Mouse (Mus musculus): ENCODE data around the gene Arv1. TPM values are rescaled to one million over a fixed set of nuclear protein-coding genes. Genes with fewer than 3 reads are reported as not detected.

The Arv1 gene
- total RNA-seq, 2 experiments from 2014 or later: 5.2 to 5.7 TPM

GRCm38 (mm10) chr8:124720938-124721861 lies 739 bp upstream of the Arv1 start:
- DNase-seq: no peak
- intact Hi-C loops (cut with DNase I): no loop called here

DNA sequence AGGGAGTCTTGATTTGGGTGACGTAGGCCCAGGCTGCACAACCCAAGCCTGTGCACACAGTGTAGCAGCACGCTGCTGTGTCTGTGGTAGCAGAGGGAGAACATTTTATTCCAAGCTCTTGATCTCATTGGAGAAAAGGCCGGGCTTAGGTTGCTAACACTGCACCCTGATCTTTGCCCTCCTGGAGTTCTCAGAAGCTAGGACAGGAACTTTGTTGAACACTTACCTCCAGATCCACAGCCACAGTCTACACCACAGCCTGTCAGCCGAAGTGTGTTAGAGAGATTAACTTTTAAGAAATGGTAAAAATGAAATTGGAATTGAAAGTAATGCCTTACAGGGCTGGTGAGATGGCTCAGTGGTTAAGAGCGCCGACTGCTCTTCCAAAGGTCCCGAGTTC lies 2.4 kb downstream of the Arv1 start:
- intact Hi-C loops (cut with DNase I): no loop called here
- no peak for DNase-seq

DNA sequence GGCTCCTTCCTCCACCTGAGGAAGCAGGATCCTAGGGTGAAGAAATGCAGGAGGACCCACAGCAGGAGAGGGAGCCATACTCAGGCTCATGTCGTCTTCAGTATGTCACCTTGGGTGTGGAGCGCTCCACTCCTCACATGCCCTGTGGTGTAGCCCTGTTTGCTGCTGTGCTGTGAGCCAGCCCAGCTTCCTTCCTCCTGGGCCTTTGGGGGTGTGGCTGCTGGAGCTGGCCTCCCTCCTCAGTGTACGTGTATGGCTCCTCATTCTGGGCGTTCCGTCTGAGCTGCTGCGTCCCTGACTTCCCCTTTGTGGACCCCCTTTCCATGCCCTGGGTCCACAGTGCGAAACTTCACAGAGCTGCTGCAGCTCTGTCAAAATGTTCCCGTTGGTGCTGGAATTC lies 10.9 kb downstream of the Arv1 start:
- DNase-seq: no peak
- intact Hi-C loops (cut with DNase I): no loop called here

GRCm38 (mm10) chr8:124735371-124735911 lies 13.5 kb downstream of the Arv1 start:
- DNase-seq: no peak
- intact Hi-C loops (cut with DNase I): loop anchor here (5.0 kb wide), 2 partner anchors 42 to 92 kb away; no protein-coding TSS in a partner anchor

- intact Hi-C loops (cut with DNase I): loop anchor here (5.0 kb wide), 2 partner anchors 38 to 88 kb away; no protein-coding TSS in a partner anchor
- peak in 1 of 2 experiments; percentile 30 for DNase-seq
Measured at GRCm38 (mm10) chr8:124739268-124739667, 17.3 kb downstream of the Arv1 start.

- DNase-seq: no peak
- intact Hi-C loops (cut with DNase I): no loop called here
Measured at GRCm38 (mm10) chr8:124746661-124747060, 24.7 kb downstream of the Arv1 start.

DNA sequence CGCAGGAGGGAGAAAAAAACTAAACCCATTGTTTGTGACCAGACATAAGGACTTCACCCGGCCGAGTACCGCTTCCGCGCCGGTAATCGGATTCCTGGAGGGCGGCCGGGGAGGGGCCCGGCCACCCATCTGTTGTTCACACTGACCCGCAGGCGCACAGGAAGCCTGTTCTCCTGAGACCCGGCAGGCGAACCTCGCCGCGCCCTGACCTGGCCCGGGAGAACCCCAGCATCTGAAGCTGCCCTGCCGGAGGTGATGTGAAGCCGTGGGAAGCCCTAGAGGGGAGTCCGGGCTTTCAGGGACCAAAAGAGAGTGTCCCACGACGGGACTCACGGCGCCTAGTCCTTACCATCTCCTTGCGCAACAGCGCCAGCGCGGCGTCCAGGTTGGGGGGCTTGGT lies 29.3 kb downstream of the Arv1 start:
- DNase-seq: peak; percentile 16 to 37
- intact Hi-C loops (cut with DNase I): no loop called here

DNA sequence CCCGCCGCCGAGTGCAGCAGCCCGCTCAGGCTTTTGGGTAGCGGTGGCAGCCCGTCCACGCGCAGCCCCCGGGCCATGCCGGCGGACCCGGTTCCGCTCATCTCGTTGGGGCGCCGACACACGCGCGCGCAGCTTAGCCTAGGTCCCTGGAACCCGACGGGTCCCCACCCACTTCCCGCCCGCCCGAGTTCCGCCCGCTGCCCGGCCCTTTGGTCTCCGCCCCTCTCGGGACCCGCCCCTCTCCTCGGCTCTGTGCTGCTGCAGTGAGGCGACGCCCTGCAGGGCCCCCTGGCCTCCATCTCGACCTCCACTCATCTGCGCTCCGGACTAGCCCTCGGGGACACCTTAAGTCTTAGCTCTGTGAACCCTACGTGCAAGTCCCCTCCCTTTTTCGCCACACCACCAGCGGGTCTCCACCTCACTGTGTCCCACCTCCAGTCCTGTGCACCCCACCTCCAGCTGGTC lies 29.8 kb downstream of the Arv1 start, which contains the start of gene Fam89a:
Fam89a (minus strand) TSS at position 124 of the 465 bp plus-strand sequence.
- intact Hi-C loops (cut with DNase I): no loop called here
- DNase-seq: peak; percentile 48 to 54

DNA sequence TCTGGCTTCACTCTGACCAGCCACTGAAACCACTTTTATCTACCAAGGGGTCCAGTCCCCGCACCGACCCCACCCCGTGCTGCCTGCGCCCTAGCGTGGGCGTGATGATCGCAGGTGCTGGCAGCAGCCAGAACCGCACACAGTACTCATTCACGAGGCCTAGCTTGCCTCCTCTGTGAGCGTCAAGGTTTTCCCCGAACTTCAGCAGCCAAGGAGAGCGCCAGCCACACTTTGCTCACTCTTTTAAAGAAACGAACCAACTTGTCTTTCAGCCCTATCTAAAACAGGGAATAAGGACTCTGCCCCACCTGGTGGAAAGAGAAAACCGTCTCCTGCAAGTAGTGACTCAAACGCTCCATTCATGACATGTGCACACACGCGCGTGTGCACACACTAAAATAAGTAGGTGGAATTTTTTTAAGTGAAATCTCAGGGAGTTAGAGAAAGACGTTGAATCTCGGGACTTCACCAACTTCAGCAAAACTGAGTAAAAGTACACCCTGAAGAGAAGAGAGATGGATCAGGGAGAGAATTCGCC lies 30.5 kb downstream of the Arv1 start:
- no peak for DNase-seq
- intact Hi-C loops (cut with DNase I): no loop called here

- no peak for DNase-seq
- intact Hi-C loops (cut with DNase I): no loop called here
Measured at GRCm38 (mm10) chr8:124754101-124754791, 32.3 kb downstream of the Arv1 start.

DNA sequence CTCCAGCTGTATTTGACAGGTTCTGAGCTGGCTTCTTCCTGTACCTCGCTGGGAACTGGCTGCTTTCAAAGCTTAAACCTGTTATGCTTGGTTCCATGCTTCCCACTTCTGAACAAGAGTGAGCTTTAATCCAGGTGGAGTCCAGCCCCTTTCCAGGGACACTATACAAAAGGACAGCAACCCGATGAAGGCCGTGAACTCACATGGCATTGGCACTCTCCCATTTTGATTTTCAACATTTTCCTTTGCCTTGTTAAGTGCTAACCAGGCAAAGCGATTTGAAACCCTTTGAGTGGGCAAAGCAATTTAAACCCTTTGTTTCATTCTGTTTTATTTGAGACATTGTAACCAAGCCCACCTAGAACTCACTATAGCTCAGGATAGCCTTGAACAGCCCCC lies 32.9 kb downstream of the Arv1 start:
- no peak for DNase-seq
- intact Hi-C loops (cut with DNase I): no loop called here

DNA sequence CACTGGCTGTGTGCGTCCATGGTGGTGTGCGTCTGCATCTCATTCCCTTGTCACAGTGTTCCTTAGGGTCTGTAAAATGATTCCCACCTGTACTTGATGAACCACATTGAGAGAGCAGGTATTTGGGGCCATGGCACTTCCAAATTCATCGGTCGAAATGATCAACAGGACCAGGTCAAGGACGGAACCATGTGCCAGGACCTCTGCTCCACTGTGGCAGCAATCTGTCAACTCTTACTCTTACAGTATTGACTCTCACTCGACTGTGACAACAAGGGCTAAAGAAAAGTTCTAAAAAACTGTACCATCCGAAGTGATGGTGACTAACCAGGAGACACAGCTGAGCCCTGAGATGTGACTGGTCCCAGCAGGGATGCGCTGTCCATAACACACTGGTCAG lies 33.5 kb downstream of the Arv1 start:
- DNase-seq: no peak
- intact Hi-C loops (cut with DNase I): no loop called here

GRCm38 (mm10) chr8:124756153-124756552 lies 34.2 kb downstream of the Arv1 start:
- no peak for DNase-seq
- intact Hi-C loops (cut with DNase I): no loop called here

- intact Hi-C loops (cut with DNase I): no loop called here
- DNase-seq: no peak
Measured at GRCm38 (mm10) chr8:124756601-124757000, 34.7 kb downstream of the Arv1 start.

GRCm38 (mm10) chr8:124758544-124758943 lies 36.6 kb downstream of the Arv1 start:
- DNase-seq: peak in 1 of 2 experiments; percentile 38
- intact Hi-C loops (cut with DNase I): no loop called here

- DNase-seq: no peak
- intact Hi-C loops (cut with DNase I): no loop called here
Measured at GRCm38 (mm10) chr8:124763061-124763460, 41.1 kb downstream of the Arv1 start.

DNA sequence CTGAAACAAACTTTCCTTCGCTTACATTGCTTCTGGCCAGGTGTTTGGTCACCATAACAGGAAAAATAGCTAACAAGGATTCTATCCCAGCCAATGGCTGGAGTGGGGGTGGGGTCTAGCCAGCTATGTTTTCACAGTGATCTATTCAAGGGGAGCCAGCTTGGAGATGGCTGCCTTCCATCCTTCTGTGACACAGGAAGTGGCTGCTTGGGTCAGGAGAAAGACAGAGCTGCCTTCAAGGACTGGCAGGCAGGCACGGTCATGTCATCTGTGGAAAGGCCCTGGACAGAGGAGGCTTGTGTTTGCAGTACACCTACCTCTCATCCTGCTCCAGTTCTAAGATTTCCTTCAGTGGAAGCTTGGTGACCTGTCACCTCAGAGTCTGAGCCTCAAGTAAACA lies 50.5 kb downstream of the Arv1 start:
- intact Hi-C loops (cut with DNase I): no loop called here
- DNase-seq: no peak

GRCm38 (mm10) chr8:124775695-124776094 lies 53.8 kb downstream of the Arv1 start:
- intact Hi-C loops (cut with DNase I): loop anchor here (5.0 kb wide), 1 partner anchor 38 kb away; no protein-coding TSS in a partner anchor
- peak; percentile 69 to 78 for DNase-seq

DNA sequence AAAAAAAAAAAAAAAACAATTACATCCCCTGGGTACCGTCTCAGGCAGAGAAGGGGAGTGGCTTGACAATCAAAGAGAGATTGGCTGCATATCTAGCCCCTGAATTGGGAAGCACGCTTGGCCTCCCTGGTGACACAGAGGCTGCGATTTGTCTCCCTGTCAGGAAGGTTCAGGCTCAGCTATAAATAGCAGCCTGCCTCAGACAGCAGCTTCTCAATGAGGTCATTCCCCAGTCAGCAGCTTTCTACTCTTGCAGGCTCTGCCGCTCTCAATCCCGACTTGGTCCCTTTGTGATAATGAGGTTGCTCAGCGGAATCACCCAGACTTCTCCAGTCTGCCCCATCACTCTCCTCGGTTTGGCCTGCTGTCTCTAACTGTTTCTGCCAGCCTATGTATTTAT lies 58.3 kb downstream of the Arv1 start:
- intact Hi-C loops (cut with DNase I): loop anchor here (5.0 kb wide), 1 partner anchor 47 kb away; no protein-coding TSS in a partner anchor
- peak; percentile 78 to 83 for DNase-seq

GRCm38 (mm10) chr8:124782431-124782830 lies 60.5 kb downstream of the Arv1 start:
- peak in 1 of 2 experiments; percentile 32 for DNase-seq
- intact Hi-C loops (cut with DNase I): loop anchor here (5.0 kb wide), 1 partner anchor 45 kb away; no protein-coding TSS in a partner anchor

- no peak for DNase-seq
- intact Hi-C loops (cut with DNase I): loop anchor here (5.0 kb wide), 1 partner anchor 44 kb away; no protein-coding TSS in a partner anchor
Measured at GRCm38 (mm10) chr8:124783228-124783627, 61.3 kb downstream of the Arv1 start.
